Mouse (Mus musculus): ENCODE measurements around the gene Nol9. TPM values are rescaled to one million over a fixed set of nuclear protein-coding genes. Genes with fewer than 3 reads are reported as not detected.

Nol9 gene
- total RNA-seq, 2 experiments from 2014 or later: 10.1 to 10.8 TPM

Other genes with a start within 250 kb of the Nol9 start
- 65.9 and 70.2 TPM in 2 replicates for gene Camta1, start 177.4 kb upstream of the Nol9 start, total RNA-seq (2015)
- gene Camta1, start 177.4 kb upstream of the Nol9 start, total RNA-seq (2017): 2.9 and 17.4 TPM in 2 replicates
- 18.1 and 18.5 TPM in 2 replicates for gene Dnajc11, start 105.6 kb upstream of the Nol9 start, total RNA-seq (2015)
- 34.7 and 39.4 TPM in 2 replicates for gene Dnajc11, start 105.6 kb upstream of the Nol9 start, total RNA-seq (2017)
- 9.6 and 11.2 TPM in 2 replicates for gene Thap3, start 50.3 kb upstream of the Nol9 start, total RNA-seq (2015)
- 10.3 and 12.9 TPM in 2 replicates for gene Thap3, start 50.3 kb upstream of the Nol9 start, total RNA-seq (2017)
- 3.9 and 5.6 TPM in 2 replicates for gene Phf13, start 43.1 kb upstream of the Nol9 start, total RNA-seq (2015)
- gene Phf13, start 43.1 kb upstream of the Nol9 start, total RNA-seq (2017): 4.0 and 4.5 TPM in 2 replicates
- 2.6 and 3.8 TPM in 2 replicates for gene Klhl21, start 30.5 kb upstream of the Nol9 start, total RNA-seq (2015)
- 3.1 and 4.1 TPM in 2 replicates for gene Klhl21, start 30.5 kb upstream of the Nol9 start, total RNA-seq (2017)
- gene Zbtb48, start 11.7 kb upstream of the Nol9 start, total RNA-seq (2015): 6.9 and 8.1 TPM in 2 replicates
- gene Zbtb48, start 11.7 kb upstream of the Nol9 start, total RNA-seq (2017): 3.8 and 8.9 TPM in 2 replicates
- 0.11 and 0.16 TPM in 2 replicates for gene Tas1r1, start 753 bp upstream of the Nol9 start, total RNA-seq (2015)
- gene Tas1r1, start 753 bp upstream of the Nol9 start, total RNA-seq (2017): not detected in 2 replicates
- gene Plekhg5, start 33.2 kb downstream of the Nol9 start, total RNA-seq (2015): 1.7 and 2.6 TPM in 2 replicates
- gene Plekhg5, start 33.2 kb downstream of the Nol9 start, total RNA-seq (2017): 3.0 and 3.6 TPM in 2 replicates
- 0.13 and 0.25 TPM in 2 replicates for gene Tnfrsf25, start 76.6 kb downstream of the Nol9 start, total RNA-seq (2015)
- 0.18 and 2.8 TPM in 2 replicates for gene Tnfrsf25, start 76.6 kb downstream of the Nol9 start, total RNA-seq (2017)
- 1.2 and 1.4 TPM in 2 replicates for gene Espn, start 113.0 kb downstream of the Nol9 start, total RNA-seq (2015)
- 0.22 and 0.24 TPM in 2 replicates for gene Espn, start 113.0 kb downstream of the Nol9 start, total RNA-seq (2017)
- not detected in 2 replicates for gene Hes2, start 119.5 kb downstream of the Nol9 start, total RNA-seq (2015)
- gene Hes2, start 119.5 kb downstream of the Nol9 start, total RNA-seq (2017): not detected in 2 replicates
- gene Acot7, start 138.8 kb downstream of the Nol9 start, total RNA-seq (2015): 43.3 and 44.5 TPM in 2 replicates
- 40.1 and 43.3 TPM in 2 replicates for gene Acot7, start 138.8 kb downstream of the Nol9 start, total RNA-seq (2017)
- gene Gpr153, start 234.9 kb downstream of the Nol9 start, total RNA-seq (2015): not detected in 2 replicates
- 0.04 and 1.7 TPM in 2 replicates for gene Gpr153, start 234.9 kb downstream of the Nol9 start, total RNA-seq (2017)